9 mouse cellular contexts compared by ENCODE assay signal in genomic region chr5:73651855-73652201, GRCm38 (mm10). TPM values are rescaled to one million over a fixed set of nuclear protein-coding genes. Genes with fewer than 3 reads are reported as not detected.
DNase-seq lines count a peak whose midpoint lies in the region; ATAC-seq and TF ChIP-seq lines count a peak whose summit lies in the region.
"Had no signal": no experiment of that assay in that cellular context is flagged by ENCODE, and none has a peak within 500 bp of the region (broad histone marks: within the 10 kb centered on the region; RNA-seq: fewer than 3 reads in every experiment).

No protein-coding gene starts in this region.

- H3K4me3 ChIP-seq in liver, embryonic 11.5 days (ENCODE audit: low read depth, low read length), result peak overlapping the region; percentile 56
- H3K4me3 ChIP-seq in hindbrain, embryonic 12.5 days, result peak overlapping the region; percentile 41
- H3K4me3 ChIP-seq in lung, postnatal 0 days (ENCODE audit: low read depth, low read length), result peak overlapping the region; percentile 54
- peak overlapping the region; percentile 51 for H3K4me3 ChIP-seq in stomach, embryonic 15.5 days (replicated peaks)

- no peaks in the 10 kb centered on the region for H3K36me3 ChIP-seq in liver, embryonic 11.5 days (ENCODE audit: control insufficient read depth, insufficient read depth, low read length)
- no peaks in the 10 kb centered on the region for H3K36me3 ChIP-seq in hindbrain, embryonic 12.5 days
- no peaks in the 10 kb centered on the region for H3K36me3 ChIP-seq in lung, postnatal 0 days (ENCODE audit: insufficient read depth, low read length)
- H3K36me3 ChIP-seq in stomach, embryonic 15.5 days, result no peaks in the 10 kb centered on the region

- TF ChIP-seq CTCF in lung, postnatal 0 days (IDR thresholded peaks at IDR 0.05), result no peak

- H3K9ac ChIP-seq in liver, embryonic 11.5 days (ENCODE audit: low read depth, low read length), result no peak overlapping the region
- no peak overlapping the region for H3K9ac ChIP-seq in hindbrain, embryonic 12.5 days
- H3K9ac ChIP-seq in lung, postnatal 0 days (replicated peaks; ENCODE audit: low read depth), result no peak overlapping the region
- no peak overlapping the region for H3K9ac ChIP-seq in stomach, embryonic 15.5 days

- no peak for DNase-seq in liver, embryonic 11.5 days (ENCODE audit: low spot score)
- no peak for DNase-seq in liver
- DNase-seq in lung, postnatal 0 days (ENCODE audit: low spot score), result peak; percentile 72
- DNase-seq in cerebellum, adult 8-10 months, result no peak
- DNase-seq in ovary, postnatal 36 days (ENCODE audit: low spot score), result no peak
- DNase-seq in spleen, postnatal 36 days (ENCODE audit: low spot score in 2 of 2), result no peak

- WGBS in liver, embryonic 11.5 days, result 3% methylated on average over 4 of the region's 4 CpGs
- WGBS in hindbrain, embryonic 12.5 days, result under 1% methylated on average over 4 of the region's 4 CpGs
- 2% methylated on average over 4 of the region's 4 CpGs for WGBS in lung, postnatal 0 days
- whole genome bisulfite sequencing in stomach, embryonic 15.5 days, result 6% methylated on average over 4 of the region's 4 CpGs

- peak overlapping the region; percentile 94 for H3K4me2 ChIP-seq in liver, embryonic 11.5 days
- peak overlapping the region; percentile 75 for H3K4me2 ChIP-seq in hindbrain, embryonic 12.5 days (replicated peaks)
- peak overlapping the region; percentile 95 for H3K4me2 ChIP-seq in lung, postnatal 0 days (replicated peaks; ENCODE audit: low read depth, low read length)
- peak overlapping the region; percentile 98 for H3K4me2 ChIP-seq in stomach, embryonic 15.5 days

- H3K27ac ChIP-seq in liver, embryonic 11.5 days (ENCODE audit: low read depth, low read length), result no peak overlapping the region
- no peak overlapping the region for H3K27ac ChIP-seq in hindbrain, embryonic 12.5 days
- no peak overlapping the region for H3K27ac ChIP-seq in lung, postnatal 0 days (ENCODE audit: low read length)
- no peak overlapping the region for H3K27ac ChIP-seq in stomach, embryonic 15.5 days
- H3K27ac ChIP-seq: macrophage had no signal

- peaks cover 64% of the 10 kb centered on the region for H3K27me3 ChIP-seq in liver, embryonic 11.5 days (replicated peaks; ENCODE audit: control insufficient read depth, insufficient read depth, low read length)
- peaks cover 57% of the 10 kb centered on the region for H3K27me3 ChIP-seq in hindbrain, embryonic 12.5 days
- peaks cover 35% of the 10 kb centered on the region for H3K27me3 ChIP-seq in lung, postnatal 0 days (replicated peaks; ENCODE audit: insufficient read depth, low read length)
- peaks cover 46% of the 10 kb centered on the region for H3K27me3 ChIP-seq in stomach, embryonic 15.5 days (replicated peaks)

- ATAC-seq in liver, embryonic 11.5 days (replicated peaks; ENCODE audit: low FRiP score), result no peak
- no peak for ATAC-seq in hindbrain, embryonic 12.5 days (ENCODE audit: low FRiP score)
- peak; percentile 12 for ATAC-seq in lung, postnatal 0 days
- no peak for ATAC-seq in stomach, embryonic 15.5 days (ENCODE audit: insufficient read depth, low FRiP score, low read depth)

- TF ChIP-seq EP300 in lung, postnatal 0 days (IDR thresholded peaks at IDR 0.05), result no peak

- H3K9me3 ChIP-seq in liver, embryonic 11.5 days (ENCODE audit: control insufficient read depth, low read length), result no peaks in the 10 kb centered on the region
- no peaks in the 10 kb centered on the region for H3K9me3 ChIP-seq in hindbrain, embryonic 12.5 days (replicated peaks)
- no peaks in the 10 kb centered on the region for H3K9me3 ChIP-seq in lung, postnatal 0 days (ENCODE audit: low read length)
- no peaks in the 10 kb centered on the region for H3K9me3 ChIP-seq in stomach, embryonic 15.5 days

- peaks cover 6% of the 10 kb centered on the region; the same call in 1 of the 2 replicates for H3K4me1 ChIP-seq in liver, embryonic 11.5 days (replicated peaks; ENCODE audit: control insufficient read depth, insufficient read depth, low read length)
- peaks cover 27% of the 10 kb centered on the region for H3K4me1 ChIP-seq in hindbrain, embryonic 12.5 days
- H3K4me1 ChIP-seq in lung, postnatal 0 days (ENCODE audit: insufficient read depth, low read depth, low read length), result peaks cover 10% of the 10 kb centered on the region; the same call in 1 of the 2 replicates
- H3K4me1 ChIP-seq in stomach, embryonic 15.5 days, result peaks cover 21% of the 10 kb centered on the region

RNA-seq across cellular contexts. Expression of gene Spata18, which starts 0.6 kb away (rescaled TPM):
- polyA plus RNA-seq in liver, embryonic 11.5 days (2014; fragmentation: Nextera tagmentation; extraction: Ambion mirVana), result not detected in 2 replicates
- 0.90 and 1.1 TPM in 2 replicates for polyA plus RNA-seq in hindbrain, embryonic 12.5 days (2016; fragmentation: Nextera tagmentation; extraction: Ambion mirVana)
- 6.6 and 8.3 TPM in 2 replicates for polyA plus RNA-seq in lung, postnatal 0 days (2015; fragmentation: Nextera tagmentation; extraction: Ambion mirVana)
- 0.13 and 0.40 TPM in 2 replicates for polyA plus RNA-seq in stomach, embryonic 15.5 days (2015; fragmentation: Nextera tagmentation; extraction: Ambion mirVana)
- polyA plus RNA-seq: macrophage had no signal

RNA-seq across cellular contexts. Expression of gene Sgcb, which starts 4.2 kb away (rescaled TPM):
- 8.9 and 9.3 TPM in 2 replicates for polyA plus RNA-seq in liver, embryonic 11.5 days (2014; fragmentation: Nextera tagmentation; extraction: Ambion mirVana)
- polyA plus RNA-seq in hindbrain, embryonic 12.5 days (2016; fragmentation: Nextera tagmentation; extraction: Ambion mirVana), result 26.5 and 29.1 TPM in 2 replicates
- 16.4 and 16.6 TPM in 2 replicates for polyA plus RNA-seq in lung, postnatal 0 days (2015; fragmentation: Nextera tagmentation; extraction: Ambion mirVana)
- polyA plus RNA-seq in stomach, embryonic 15.5 days (2015; fragmentation: Nextera tagmentation; extraction: Ambion mirVana), result 23.6 and 26.7 TPM in 2 replicates

RNA-seq across cellular contexts. Expression of gene Lrrc66, which starts 19.5 kb away (rescaled TPM):
- 0.18 and 0.74 TPM in 2 replicates for polyA plus RNA-seq in liver, embryonic 11.5 days (2014; fragmentation: Nextera tagmentation; extraction: Ambion mirVana)
- polyA plus RNA-seq in hindbrain, embryonic 12.5 days (2016; fragmentation: Nextera tagmentation; extraction: Ambion mirVana), result not detected in 2 replicates
- polyA plus RNA-seq in lung, postnatal 0 days (2015; fragmentation: Nextera tagmentation; extraction: Ambion mirVana), result 0.10 and 0.20 TPM in 2 replicates
- 1.8 and 1.9 TPM in 2 replicates for polyA plus RNA-seq in stomach, embryonic 15.5 days (2015; fragmentation: Nextera tagmentation; extraction: Ambion mirVana)
